In genomic region chr13:32902481-32903015, GRCm38 (mm10) we compare ENCODE assay signal across 9 mouse cellular contexts. TPM values are rescaled to one million over a fixed set of nuclear protein-coding genes. Genes with fewer than 3 reads are reported as not detected.
DNase-seq lines count a peak whose midpoint lies in the region; ATAC-seq and TF ChIP-seq lines count a peak whose summit lies in the region.
"Had no signal": no experiment of that assay in that cellular context is flagged by ENCODE, and none has a peak within 500 bp of the region (broad histone marks: within the 10 kb centered on the region; RNA-seq: fewer than 3 reads in every experiment).

No protein-coding gene starts in this region.

- TF ChIP-seq CTCF in cortical plate, adult 2 months (IDR thresholded peaks at IDR 0.05; ENCODE audit: extremely low read depth, insufficient read depth, low read length), result peak; percentile 64

- no peaks in the 10 kb centered on the region for H3K9me3 ChIP-seq in midbrain, embryonic 12.5 days

- H3K36me3 ChIP-seq in midbrain, embryonic 12.5 days, result no peaks in the 10 kb centered on the region

- no peak overlapping the region for H3K9ac ChIP-seq in midbrain, embryonic 12.5 days (replicated peaks)

- no peak for TF ChIP-seq POLR2A in cortical plate, adult 2 months (IDR thresholded peaks at IDR 0.05; ENCODE audit: extremely low read depth, insufficient read depth, low read length)

- peak; percentile 70 for ATAC-seq in midbrain, embryonic 12.5 days (ENCODE audit: low FRiP score, low read depth)

- no peak overlapping the region for H3K27ac ChIP-seq in cortical plate, adult 2 months (ENCODE audit: insufficient read depth, low read length)
- H3K27ac ChIP-seq in midbrain, embryonic 12.5 days (replicated peaks), result no peak overlapping the region

- H3K4me2 ChIP-seq in midbrain, embryonic 12.5 days (replicated peaks), result no peak overlapping the region

- intact Hi-C loops in gastrocnemius, postnatal 14 days (cut with DNase I; ENCODE audit: low total_unique reads), result loop anchor here (2.0 kb wide), 2 partner anchors 62 to 170 kb away; partner anchors contain the start of gene Serpinb6b
- intact Hi-C loops in left cerebral cortex, postnatal 36 days (cut with DNase I), result loop anchor here (1.0 to 5.0 kb wide), 5 partner anchors 62 to 995 kb away; partner anchors contain the start of genes Serpinb1b and Serpinb6b

- H3K4me3 ChIP-seq in cortical plate, adult 2 months (ENCODE audit: insufficient read depth, low read length), result no peak overlapping the region
- H3K4me3 ChIP-seq in midbrain, embryonic 12.5 days, result no peak overlapping the region

- H3K4me1 ChIP-seq in cortical plate, adult 2 months (ENCODE audit: control insufficient read depth, insufficient read depth, low read length), result no peaks in the 10 kb centered on the region
- H3K4me1 ChIP-seq in midbrain, embryonic 12.5 days, result no peaks in the 10 kb centered on the region

- DNase-seq in urinary bladder, adult 2 months (ENCODE audit: low spot score), result peak; percentile 39
- DNase-seq in urinary bladder, postnatal 10 days (ENCODE audit: low spot score), result no peak
- peak; percentile 59 for DNase-seq in gastrocnemius, postnatal 14 days
- peak; percentile 70 for DNase-seq in kidney, adult 18-20 months
- peak; percentile 39 to 53 for DNase-seq in left cerebral cortex, postnatal 36 days (ENCODE audit: low spot score in 2 of 2)
- DNase-seq in skeletal muscle tissue, adult 2 months (ENCODE audit: low read depth, low spot score), result peak; percentile 61

- WGBS in midbrain, embryonic 12.5 days, result 22% methylated on average over 4 of the region's 4 CpGs

- peaks cover 4% of the 10 kb centered on the region; the same call in 1 of the 2 replicates for H3K27me3 ChIP-seq in midbrain, embryonic 12.5 days

RNA-seq across cellular contexts. Expression of gene Serpinb1c, which starts 4.5 kb away (rescaled TPM):
- polyA plus RNA-seq in urinary bladder, adult 2 months (2012; rRNA removed), result 0.38 and 0.45 TPM in 2 replicates
- not detected in 2 replicates for polyA plus RNA-seq in cortical plate, adult 2 months (2012; rRNA removed)
- total RNA-seq in gastrocnemius, postnatal 14 days (2021), result under 1 TPM; 0.57 to 0.58 TPM
- under 1 TPM in 1 of 2 experiments, not detected in 1; 0.43 TPM for total RNA-seq in left cerebral cortex, postnatal 36 days (2021)
- not detected in 2 replicates for polyA plus RNA-seq in midbrain, embryonic 12.5 days (2016; fragmentation: Nextera tagmentation; extraction: Ambion mirVana)
- polyA plus RNA-seq: stomach, embryonic 14.5 days had no signal

RNA-seq across cellular contexts. Expression of gene Serpinb1a, which starts 51.6 kb away (rescaled TPM):
- polyA plus RNA-seq in urinary bladder, adult 2 months (2012; rRNA removed), result 14.6 and 18.0 TPM in 2 replicates
- 11.0 and 15.1 TPM in 2 replicates for polyA plus RNA-seq in cortical plate, adult 2 months (2012; rRNA removed)
- 1 to 10 TPM; 6.9 to 7.4 TPM for total RNA-seq in gastrocnemius, postnatal 14 days (2021)
- 1 to 10 TPM; 2.2 to 4.4 TPM for total RNA-seq in left cerebral cortex, postnatal 36 days (2021)
- polyA plus RNA-seq in midbrain, embryonic 12.5 days (2016; fragmentation: Nextera tagmentation; extraction: Ambion mirVana), result 1.6 and 2.2 TPM in 2 replicates
